Mouse (Mus musculus): ENCODE measurements around the gene Tlr11.
A peak's percentile ranks its signal among the peaks of the same experiment; 100 is the strongest.

Gene Tlr11

DNA sequence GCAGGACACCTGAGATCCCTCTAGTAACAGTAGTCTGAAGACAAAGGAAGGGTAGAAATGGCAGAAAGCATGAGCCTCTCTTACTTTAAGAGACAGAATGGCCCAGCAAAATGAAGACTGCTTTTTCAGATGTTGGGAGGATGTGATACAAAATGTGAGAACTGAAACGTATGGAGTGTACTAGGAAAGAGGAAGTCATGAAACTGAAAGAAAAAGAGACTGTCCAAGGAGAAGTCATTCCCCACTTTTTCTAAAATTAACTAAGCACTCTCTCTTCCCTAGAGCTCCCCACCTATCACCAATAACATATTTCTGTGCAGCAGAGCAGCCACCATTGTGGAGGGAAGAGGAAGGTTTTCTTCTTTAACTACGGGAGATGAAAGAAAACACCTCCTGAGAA lies at the start of gene Tlr11:
Tlr11 (plus strand) TSS at position 322 of the 400 bp plus-strand sequence.
- no peak for DNase-seq (ENCODE audit: low read depth, low spot score)

DNA sequence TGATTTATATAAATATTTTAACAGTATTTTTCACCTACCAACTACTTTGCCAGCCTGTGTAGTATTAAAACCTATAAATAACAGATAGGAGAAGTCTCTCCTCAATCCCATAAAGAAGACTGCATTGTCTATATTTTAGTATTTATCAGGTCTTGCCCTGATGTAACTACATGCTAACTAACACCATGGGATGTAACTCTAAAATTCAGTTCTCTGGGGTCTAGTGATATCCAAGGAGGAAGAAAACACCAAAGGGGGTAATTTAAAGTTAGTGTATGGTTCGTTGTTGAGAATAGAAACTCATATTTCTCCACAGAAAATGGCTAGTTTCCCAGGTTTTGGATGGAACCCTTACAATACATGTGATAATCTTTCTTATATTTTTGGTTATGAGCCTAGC lies 31.1 kb upstream of the Tlr11 start, which contains the start of gene Olfr734:
Olfr734 (minus strand) TSS at position 101 of the 400 bp plus-strand sequence.
- no peak for DNase-seq (ENCODE audit: low read depth, low spot score)

DNA sequence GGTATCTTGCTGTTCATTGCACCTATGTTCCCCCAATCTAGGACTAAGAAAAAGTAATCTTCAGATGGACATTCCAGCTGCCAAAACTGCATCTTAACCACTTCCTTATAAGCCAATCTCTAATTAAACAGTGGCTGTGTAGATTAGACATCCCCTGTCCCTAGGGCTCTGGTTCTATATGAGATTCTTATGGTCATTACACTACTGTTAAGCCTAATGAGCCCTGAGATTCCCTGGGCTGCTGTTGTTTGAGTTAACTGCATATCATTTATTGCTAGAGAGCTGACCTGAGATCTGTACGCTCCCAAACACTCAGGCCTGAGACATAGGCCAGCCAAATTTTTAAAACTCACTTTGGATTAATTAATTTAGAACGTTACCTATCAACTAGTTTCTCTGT lies 8.9 kb upstream of the Tlr11 start, which contains the start of gene Olfr735:
Olfr735 (minus strand) TSS at position 77 of the 400 bp plus-strand sequence.
- DNase-seq (ENCODE audit: low read depth, low spot score): no peak

- DNase-seq (ENCODE audit: low read depth, low spot score): peak; percentile 2
Measured at GRCm38 (mm10) chr14:50352438-50352837, 5.3 kb upstream of the Tlr11 start.

DNA sequence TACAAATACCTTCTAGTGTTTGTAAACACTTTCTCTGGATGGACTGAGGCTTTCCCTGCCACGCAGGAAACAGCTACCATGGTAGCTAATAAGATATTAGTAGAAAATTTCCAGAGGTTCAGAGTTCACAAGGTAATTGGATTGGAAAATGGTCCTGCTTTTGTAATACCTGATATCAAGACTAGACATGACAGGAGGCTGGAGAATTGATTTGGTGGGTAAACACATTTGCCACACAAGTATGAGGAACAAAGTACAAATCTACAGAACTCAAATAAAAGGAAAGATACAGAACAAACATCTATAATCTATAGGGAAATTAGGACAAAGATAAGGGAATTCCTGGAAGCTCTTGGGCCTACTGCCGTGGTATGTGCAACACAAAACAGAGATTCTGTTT lies 989 bp upstream of the Tlr11 start:
- no peak for DNase-seq (ENCODE audit: low read depth, low spot score)

DNA sequence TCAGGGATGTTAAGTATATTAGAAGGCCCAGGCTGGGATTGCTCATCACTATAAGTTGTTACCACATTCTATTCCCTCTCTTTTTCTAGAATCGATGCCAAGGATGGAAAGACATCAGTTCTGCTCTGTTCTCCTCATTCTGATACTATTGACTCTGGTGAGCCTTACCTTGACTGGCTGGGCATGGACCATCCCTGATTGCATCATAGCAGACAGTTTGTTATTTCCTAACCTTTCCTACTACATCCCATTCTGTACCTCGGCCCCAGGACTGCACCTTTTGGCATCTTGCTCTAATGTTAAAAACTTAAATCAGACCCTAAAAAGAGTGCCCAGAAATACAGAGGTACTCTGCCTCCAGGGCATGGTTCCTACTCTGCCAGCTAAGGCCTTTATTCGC lies 2.8 kb downstream of the Tlr11 start:
- DNase-seq (ENCODE audit: low read depth, low spot score): no peak

- no peak for DNase-seq (ENCODE audit: low read depth, low spot score)
Measured at GRCm38 (mm10) chr14:50363561-50363960, 5.8 kb downstream of the Tlr11 start.

DNA sequence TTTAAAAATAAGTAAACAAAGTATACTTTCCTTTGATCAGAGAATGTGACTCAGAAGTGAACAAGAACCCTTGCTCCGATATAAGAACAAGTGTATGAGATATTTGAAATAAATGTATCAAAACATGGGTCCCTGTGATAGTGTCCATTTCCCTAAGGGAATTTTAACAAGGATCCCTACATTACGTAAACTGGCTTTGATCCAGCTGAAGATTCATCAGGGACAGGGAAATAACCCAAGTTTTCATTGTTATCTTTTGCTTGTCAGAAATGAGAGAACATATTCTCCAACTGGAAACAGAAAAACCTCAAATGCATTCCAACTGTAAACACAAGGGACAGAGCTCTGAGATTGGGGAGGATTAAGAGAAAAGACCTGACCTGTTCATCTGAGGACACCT lies 23.1 kb downstream of the Tlr11 start, which contains the start of gene Olfr736:
Olfr736 (plus strand) TSS at position 301 of the 400 bp plus-strand sequence.
- DNase-seq (ENCODE audit: low read depth, low spot score): no peak

GRCm38 (mm10) chr14:50407268-50407667 lies 49.6 kb downstream of the Tlr11 start, which contains the start of gene Olfr738:
Gene Olfr738, plus strand, starts transcription at chr14:50407568.
- DNase-seq (ENCODE audit: low read depth, low spot score): no peak
